Comparison of ENCODE assay signal across 17 mouse cellular contexts in the genomic region with DNA sequence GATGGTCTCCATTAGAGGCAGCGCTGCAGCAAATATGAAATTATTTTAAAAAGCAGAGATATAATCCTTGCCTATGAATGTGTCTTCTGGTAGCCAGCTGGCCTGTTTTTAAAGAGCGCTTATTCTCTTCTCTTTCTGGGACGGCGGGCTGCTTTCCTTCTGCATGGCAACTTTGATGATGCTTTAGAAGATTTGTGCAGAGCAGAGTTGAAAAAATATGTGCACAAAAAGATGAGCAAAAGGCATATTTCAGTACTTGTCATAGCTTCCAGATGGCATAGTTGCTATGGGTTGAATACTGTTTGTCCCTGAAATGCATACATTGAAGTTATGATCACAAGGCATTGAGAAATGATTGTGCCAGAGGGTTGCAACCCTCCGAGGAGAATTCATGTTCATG.
"Had no signal": no experiment of that assay in that cellular context is flagged by ENCODE, and none has a peak within 500 bp of the region (broad histone marks: within the 10 kb centered on the region; RNA-seq: fewer than 3 reads in every experiment).

No protein-coding gene starts in this region.

- ATAC-seq: hindbrain, embryonic 16.5 days; inflammation-experienced regulatory T-cells, adult 6 months; intestine, embryonic 15.5 days; intestine, postnatal 0 days; liver, embryonic 12.5 days had no signal

- DNase-seq: gastrocnemius, adult 2 months; gastrocnemius, postnatal 10 days; gastrocnemius, postnatal 25 days; heart, adult 18-20 months; heart, postnatal 10 days; heart, postnatal 4 days; kidney, adult 18-20 months; kidney, adult 8-10 months; kidney, postnatal 10 days; kidney, postnatal 25 days; kidney, postnatal 4 days; left cerebral cortex, postnatal 4 days had no signal
